Mouse (Mus musculus) stomach, postnatal 0 days (tissue): ENCODE results near the gene Gtf3c1.

Experiments used
- CTCF ChIP-seq: IDR thresholded peaks from 2 replicates; pipeline ENCODE4 v1.5.1; 2016; ENCODE audit warnings: antibody characterized with exemption, low read depth, mild to moderate bottlenecking, moderate library complexity
- EP300 ChIP-seq: optimal IDR thresholded peaks from 2 replicates; pipeline ENCODE3; 2016; ENCODE audit warnings: antibody characterized with exemption

DNA sequence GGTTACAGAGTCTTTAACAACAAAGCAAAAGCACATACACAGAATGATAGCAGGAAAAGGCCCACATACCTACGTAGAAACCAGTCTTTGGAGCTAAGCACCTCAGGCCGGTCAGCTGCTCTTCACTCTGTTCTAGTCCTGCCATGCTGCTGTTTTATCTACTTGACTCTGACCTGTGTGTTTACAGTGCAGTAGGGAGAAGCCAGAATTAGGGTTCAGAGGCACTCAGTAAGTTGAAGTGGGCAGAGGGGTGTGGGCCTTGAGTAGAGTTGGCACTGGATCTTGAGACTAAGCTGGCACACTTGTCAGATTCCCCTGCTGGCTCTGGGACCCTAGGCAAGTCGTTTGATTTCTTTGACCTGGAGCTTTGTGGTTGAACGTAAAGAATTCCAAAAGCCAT is 13.5 kb upstream of the Gtf3c1 start:
- TF ChIP-seq CTCF (no peak), EP300 (no peak)
